Mouse (Mus musculus): ENCODE measurements around the gene Ttll8. TPM values are rescaled to one million over a fixed set of nuclear protein-coding genes. Genes with fewer than 3 reads are reported as not detected.

Gene Ttll8
- polyA plus RNA-seq, 1 experiment from 2014 or later: not detected

DNA sequence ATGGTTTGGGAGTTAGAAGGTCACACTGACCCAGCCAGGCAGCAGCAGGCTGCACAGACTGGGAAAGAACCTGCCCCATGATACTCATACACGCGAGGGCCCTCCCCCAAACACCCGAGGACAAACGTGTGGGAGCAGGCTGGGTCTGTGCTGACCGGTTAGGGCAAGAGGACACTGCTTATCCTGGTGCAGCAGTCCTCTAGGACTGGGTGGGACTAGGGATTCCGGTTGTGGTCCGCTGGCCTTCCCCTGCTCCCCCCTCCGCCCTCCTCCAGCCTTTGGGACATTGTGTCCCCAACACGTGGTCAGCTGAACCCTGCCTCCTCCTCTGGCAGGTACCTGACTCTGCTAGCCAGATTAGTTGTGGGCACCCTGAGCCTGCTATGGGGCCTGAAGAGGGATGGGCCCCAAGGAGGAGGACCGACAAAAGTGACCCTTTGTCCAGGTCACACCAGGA lies 78.6 kb downstream of the Ttll8 start:
- H3K4me3 ChIP-seq: no peak overlapping the region
- 29% methylated on average over 10 of the region's 10 CpGs for WGBS
- no peak overlapping the region for H3K27ac ChIP-seq
- no peak overlapping the region for H3K4me2 ChIP-seq
- no peaks in the 10 kb centered on the region for H3K27me3 ChIP-seq
- no peaks in the 10 kb centered on the region for H3K9me3 ChIP-seq
- H3K4me1 ChIP-seq: peaks cover 8% of the 10 kb centered on the region
- no peaks in the 10 kb centered on the region for H3K36me3 ChIP-seq
- no peak overlapping the region for H3K9ac ChIP-seq
- no peak; the same call in 1 of the 2 replicates for ATAC-seq (ENCODE audit: insufficient number of reproducible peaks, low FRiP score, low TSS enrichment, low read depth)

- H3K4me2 ChIP-seq: no peak overlapping the region
- 79% methylated on average over 6 of the region's 6 CpGs for WGBS
- peaks cover 8% of the 10 kb centered on the region for H3K4me1 ChIP-seq
- no peaks in the 10 kb centered on the region for H3K36me3 ChIP-seq
- no peaks in the 10 kb centered on the region for H3K27me3 ChIP-seq
- ATAC-seq (ENCODE audit: insufficient number of reproducible peaks, low FRiP score, low TSS enrichment, low read depth): no peak
- no peak overlapping the region for H3K9ac ChIP-seq
- H3K27ac ChIP-seq: no peak overlapping the region
- no peak overlapping the region for H3K4me3 ChIP-seq
- H3K9me3 ChIP-seq: no peaks in the 10 kb centered on the region
Observed at GRCm38 (mm10) chr15:88874477-88874876, 79.7 kb downstream of the Ttll8 start.

GRCm38 (mm10) chr15:88874061-88874460 lies 80.2 kb downstream of the Ttll8 start:
- ATAC-seq (ENCODE audit: insufficient number of reproducible peaks, low FRiP score, low TSS enrichment, low read depth): no peak
- Histone ChIP-seq H3K4me2 (no peak overlapping the region), H3K27ac (no peak overlapping the region)

GRCm38 (mm10) chr15:88870418-88871185 lies 83.6 kb downstream of the Ttll8 start:
- H3K27ac ChIP-seq: no peak overlapping the region
- no peaks in the 10 kb centered on the region for H3K9me3 ChIP-seq
- no peak for ATAC-seq (ENCODE audit: insufficient number of reproducible peaks, low FRiP score, low TSS enrichment, low read depth)
- H3K27me3 ChIP-seq: no peaks in the 10 kb centered on the region
- H3K9ac ChIP-seq: no peak overlapping the region
- peaks cover 9% of the 10 kb centered on the region; the same call in 1 of the 2 replicates for H3K36me3 ChIP-seq
- H3K4me3 ChIP-seq: no peak overlapping the region
- WGBS: 67% methylated on average over 5 of the region's 5 CpGs
- H3K4me1 ChIP-seq: peaks cover 27% of the 10 kb centered on the region
- no peak overlapping the region for H3K4me2 ChIP-seq

More at GRCm38 (mm10) chr15:88874061-88874460, 80.2 kb downstream of the Ttll8 start:
- Histone ChIP-seq H3K27me3 (no peaks in the 10 kb centered on the region), H3K9me3 (no peaks in the 10 kb centered on the region), H3K9ac (no peak overlapping the region), H3K4me3 (no peak overlapping the region), H3K4me1 (peaks cover 8% of the 10 kb centered on the region), H3K36me3 (no peaks in the 10 kb centered on the region)
- WGBS: 94% methylated on average over 3 of the region's 3 CpGs

- no peak for ATAC-seq (ENCODE audit: insufficient number of reproducible peaks, low FRiP score, low TSS enrichment, low read depth)
- Histone ChIP-seq H3K36me3 (peaks cover 23% of the 10 kb centered on the region), H3K4me2 (no peak overlapping the region), H3K4me3 (no peak overlapping the region), H3K27ac (peak overlapping the region; percentile 69), H3K9ac (no peak overlapping the region), H3K4me1 (peaks cover 46% of the 10 kb centered on the region), H3K27me3 (no peaks in the 10 kb centered on the region), H3K9me3 (no peaks in the 10 kb centered on the region)
- WGBS: 76% methylated on average over 6 of the region's 6 CpGs
Observed at GRCm38 (mm10) chr15:88868024-88868742, 86.0 kb downstream of the Ttll8 start.

- H3K27me3 ChIP-seq: no peaks in the 10 kb centered on the region
- H3K9ac ChIP-seq: no peak overlapping the region
- no peaks in the 10 kb centered on the region for H3K9me3 ChIP-seq
- WGBS: 24% methylated on average over 5 of the region's 5 CpGs
- no peak overlapping the region for H3K4me2 ChIP-seq
- peaks cover 52% of the 10 kb centered on the region for H3K4me1 ChIP-seq
- ATAC-seq (ENCODE audit: insufficient number of reproducible peaks, low FRiP score, low TSS enrichment, low read depth): no peak
- H3K4me3 ChIP-seq: no peak overlapping the region
- peak overlapping the region; percentile 69 for H3K27ac ChIP-seq
- H3K36me3 ChIP-seq: peaks cover 23% of the 10 kb centered on the region
Observed at GRCm38 (mm10) chr15:88867368-88868023, 86.7 kb downstream of the Ttll8 start.

- no peak for ATAC-seq (ENCODE audit: insufficient number of reproducible peaks, low FRiP score, low TSS enrichment, low read depth)
- Histone ChIP-seq H3K4me2 (no peak overlapping the region), H3K36me3 (peaks cover 23% of the 10 kb centered on the region), H3K9me3 (no peaks in the 10 kb centered on the region), H3K4me1 (peaks cover 52% of the 10 kb centered on the region), H3K27me3 (no peaks in the 10 kb centered on the region), H3K9ac (no peak overlapping the region), H3K4me3 (no peak overlapping the region), H3K27ac (peak overlapping the region; percentile 69)
- 55% methylated on average over 7 of the region's 7 CpGs for WGBS
Observed at GRCm38 (mm10) chr15:88866934-88867356, 87.3 kb downstream of the Ttll8 start.

- H3K27ac ChIP-seq: peak overlapping the region; percentile 69
- no peak overlapping the region for H3K4me3 ChIP-seq
- no peak for ATAC-seq (ENCODE audit: insufficient number of reproducible peaks, low FRiP score, low TSS enrichment, low read depth)
- H3K27me3 ChIP-seq: no peaks in the 10 kb centered on the region
- H3K4me1 ChIP-seq: peaks cover 59% of the 10 kb centered on the region
- H3K4me2 ChIP-seq: no peak overlapping the region
- H3K9ac ChIP-seq: no peak overlapping the region
- WGBS: 76% methylated on average over 4 of the region's 4 CpGs
- H3K9me3 ChIP-seq: no peaks in the 10 kb centered on the region
- H3K36me3 ChIP-seq: peaks cover 23% of the 10 kb centered on the region
Observed at GRCm38 (mm10) chr15:88865888-88866695, 88.1 kb downstream of the Ttll8 start.

GRCm38 (mm10) chr15:88865061-88865460 lies 89.2 kb downstream of the Ttll8 start:
- Histone ChIP-seq H3K4me2 (peak overlapping the region; percentile 93), H3K4me1 (peaks cover 59% of the 10 kb centered on the region), H3K9me3 (no peaks in the 10 kb centered on the region), H3K27ac (no peak overlapping the region), H3K4me3 (peak overlapping the region; percentile 88; the same call in 1 of the 2 replicates), H3K9ac (no peak overlapping the region), H3K27me3 (no peaks in the 10 kb centered on the region), H3K36me3 (peaks cover 23% of the 10 kb centered on the region)
- 79% methylated on average over 14 of the region's 14 CpGs for WGBS
- no peak for ATAC-seq (ENCODE audit: insufficient number of reproducible peaks, low FRiP score, low TSS enrichment, low read depth)

- H3K9ac ChIP-seq: peak overlapping the region; percentile 82; the same call in 1 of the 2 replicates
- peaks cover 23% of the 10 kb centered on the region for H3K36me3 ChIP-seq
- H3K27ac ChIP-seq: peak overlapping the region; percentile 75
- peaks cover 59% of the 10 kb centered on the region for H3K4me1 ChIP-seq
- H3K9me3 ChIP-seq: no peaks in the 10 kb centered on the region
- peak overlapping the region; percentile 93 for H3K4me2 ChIP-seq
- H3K4me3 ChIP-seq: peak overlapping the region; percentile 88
- no peaks in the 10 kb centered on the region for H3K27me3 ChIP-seq
- peak; percentile 20; the same call in 1 of the 2 replicates for ATAC-seq (ENCODE audit: insufficient number of reproducible peaks, low FRiP score, low TSS enrichment, low read depth)
- 37% methylated on average over 22 of the region's 22 CpGs for WGBS
Observed at GRCm38 (mm10) chr15:88864270-88865030, 89.8 kb downstream of the Ttll8 start.

Data from limb, embryonic 15.5 days (tissue).